Mouse (Mus musculus) kidney, postnatal 25 days (tissue): ENCODE measurements around the gene Zfp524.

Experiments used
- DNase-seq, 2 experiments: peaks; one replicate each; pipeline ENCODE4 v3.0.0; 2021; ENCODE audit warnings: mixed read lengths in 2 of 2

Gene Zfp524

DNA sequence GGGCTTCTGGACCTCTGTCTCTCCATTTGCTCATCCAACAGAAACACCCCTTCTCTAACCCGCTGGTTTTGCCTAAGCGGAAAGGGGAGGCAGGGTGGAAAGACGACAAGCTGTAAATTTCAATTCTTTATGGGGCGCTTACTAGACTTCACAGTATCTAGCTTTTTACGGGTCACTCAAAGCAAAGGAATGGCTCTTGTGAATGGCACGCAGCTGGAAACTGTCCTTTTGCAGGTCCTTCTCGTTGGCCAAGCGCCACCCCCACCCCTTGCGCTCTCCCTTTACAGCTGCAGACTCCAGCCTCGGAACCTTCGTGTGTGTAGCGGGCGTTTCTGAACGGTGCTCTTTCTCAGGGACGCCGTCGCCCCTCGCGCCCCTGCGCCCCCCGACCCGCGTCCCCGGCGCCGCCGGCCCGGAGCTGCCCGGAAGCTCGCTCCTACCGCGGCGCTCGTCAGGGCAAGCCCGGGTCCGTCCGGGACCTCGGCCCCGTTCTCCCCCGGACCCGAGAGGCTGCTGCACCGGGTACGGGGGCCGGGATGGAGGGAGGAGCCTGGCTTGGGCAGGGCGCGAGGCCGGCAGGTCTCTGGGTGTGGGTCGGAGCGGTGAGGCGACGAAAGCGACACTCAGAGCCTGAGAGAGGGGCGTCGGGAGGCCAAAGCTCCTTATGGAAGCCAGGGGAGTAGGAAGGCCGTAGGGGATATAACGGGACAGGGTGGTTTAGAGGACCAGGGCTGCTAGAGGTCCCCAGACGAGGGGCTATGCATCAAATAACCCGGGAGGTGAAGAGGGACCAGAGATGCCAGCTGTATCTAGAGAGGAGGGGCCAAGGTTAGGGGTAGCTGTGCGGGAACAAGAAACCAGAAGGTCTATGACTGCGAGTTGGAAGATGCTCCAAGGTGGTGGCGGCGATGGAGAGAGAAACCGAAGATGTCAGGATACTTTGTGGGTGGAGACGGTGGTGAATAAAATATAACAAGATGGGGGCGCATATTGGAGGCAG is 37.3 kb downstream of the Zfp524 start, which contains the start of gene Zfp580:
Gene Zfp580 (plus strand): TSS at position 346 of the 1,000 bp plus-strand sequence.
- DNase-seq, result peak; percentile 75 to 86

DNA sequence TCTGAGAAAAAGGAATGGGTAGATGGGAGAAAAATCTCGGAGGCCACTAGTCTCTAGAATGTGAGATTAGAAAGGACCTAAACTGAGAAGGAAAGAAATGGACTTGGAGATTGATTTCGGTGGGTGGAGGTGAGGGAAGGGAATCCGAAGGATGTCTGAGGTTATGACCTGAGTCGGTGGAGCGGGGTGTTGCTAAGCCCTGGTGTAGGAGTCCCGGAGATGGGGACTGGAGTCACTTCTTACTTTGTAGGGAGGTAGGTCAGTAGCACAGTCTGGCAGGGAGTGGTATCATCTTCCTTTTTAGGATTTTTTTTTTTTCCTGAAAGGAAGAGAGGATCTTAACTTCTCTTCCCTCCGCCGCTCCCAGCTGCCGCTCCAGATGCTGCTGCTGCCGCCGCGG is 38.2 kb downstream of the Zfp524 start:
- DNase-seq, result no peak

DNA sequence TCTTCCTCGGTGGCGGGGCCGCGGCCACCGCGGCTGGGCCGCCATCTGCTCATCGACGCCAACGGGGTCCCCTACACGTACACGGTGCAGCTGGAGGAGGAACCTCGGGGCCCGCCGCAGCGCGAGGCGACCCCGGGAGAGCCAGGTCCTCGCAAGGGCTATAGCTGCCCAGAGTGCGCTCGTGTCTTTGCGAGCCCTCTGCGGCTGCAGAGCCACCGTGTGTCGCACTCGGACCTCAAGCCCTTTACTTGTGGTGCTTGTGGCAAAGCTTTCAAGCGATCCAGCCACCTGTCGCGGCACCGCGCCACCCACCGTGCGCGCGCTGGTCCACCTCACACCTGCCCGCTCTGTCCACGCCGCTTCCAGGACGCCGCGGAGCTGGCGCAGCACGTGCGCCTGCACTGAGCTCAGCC is 38.7 kb downstream of the Zfp524 start:
- DNase-seq, result peak in 1 of 2 experiments; percentile 47

DNA sequence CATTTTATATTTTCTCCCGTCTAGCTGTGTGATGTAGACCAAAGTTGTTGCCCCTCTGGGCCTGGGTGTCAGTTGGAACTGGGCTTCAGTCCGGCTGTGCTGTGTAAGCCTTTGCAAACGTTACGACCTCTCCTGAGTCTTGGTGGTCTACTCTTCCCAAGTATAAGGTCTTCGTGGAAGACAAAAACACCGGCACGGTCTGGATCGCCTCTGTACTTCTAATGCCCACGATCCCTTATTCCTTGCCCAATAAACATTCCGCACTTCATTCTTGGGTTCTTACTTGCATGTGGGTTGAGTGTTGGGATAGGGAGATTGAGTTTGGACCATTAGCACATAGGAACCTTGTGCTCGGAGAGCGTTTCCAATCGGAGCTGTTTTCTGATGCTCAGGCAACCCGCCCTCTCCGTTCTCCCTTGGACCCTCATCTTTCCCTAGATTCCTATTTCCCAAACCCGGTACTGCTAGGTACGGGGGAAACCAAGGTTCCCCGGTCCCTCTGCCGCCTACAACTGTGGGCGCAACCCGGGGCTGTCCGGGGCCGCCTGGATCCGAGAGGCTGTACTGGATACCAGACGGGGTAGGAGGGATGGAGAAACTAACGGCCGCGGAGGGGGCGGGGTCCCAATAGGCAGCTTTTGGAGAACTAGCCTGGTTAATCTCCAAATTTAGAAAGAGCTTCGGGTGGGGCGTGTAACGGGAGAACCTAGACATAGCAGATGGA is 39.4 kb downstream of the Zfp524 start:
- DNase-seq, result no peak

DNA sequence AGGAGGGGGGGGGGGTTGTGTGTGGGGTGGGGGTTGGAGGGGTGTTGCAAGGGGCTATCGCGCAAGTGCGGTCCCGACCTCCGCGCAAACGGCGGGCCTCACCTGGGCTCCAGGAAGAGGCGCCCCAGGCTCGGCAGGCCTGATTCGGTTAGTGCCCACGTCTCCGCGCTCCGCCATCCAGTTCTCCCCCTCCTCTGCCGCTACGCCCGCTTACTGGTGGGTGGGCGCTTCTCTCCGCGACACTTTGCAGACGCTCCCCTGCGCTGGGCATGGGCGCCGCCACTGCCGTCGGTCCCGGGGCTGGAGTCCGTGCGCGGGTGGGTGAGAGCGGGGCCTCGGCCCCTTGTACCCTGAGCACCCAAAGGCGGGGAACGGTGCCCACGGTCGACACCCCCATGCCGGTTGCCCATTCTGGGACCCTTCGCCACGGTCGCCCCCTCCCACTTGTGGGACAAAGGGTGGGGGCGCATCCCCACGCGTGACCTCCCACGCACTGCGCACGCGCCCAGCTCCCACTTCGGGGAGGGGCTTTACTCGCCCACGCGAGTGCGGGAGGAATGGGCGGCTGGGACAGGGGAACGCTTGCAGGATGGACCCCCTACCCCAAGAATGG is 42.5 kb downstream of the Zfp524 start:
- no peak for DNase-seq

DNA sequence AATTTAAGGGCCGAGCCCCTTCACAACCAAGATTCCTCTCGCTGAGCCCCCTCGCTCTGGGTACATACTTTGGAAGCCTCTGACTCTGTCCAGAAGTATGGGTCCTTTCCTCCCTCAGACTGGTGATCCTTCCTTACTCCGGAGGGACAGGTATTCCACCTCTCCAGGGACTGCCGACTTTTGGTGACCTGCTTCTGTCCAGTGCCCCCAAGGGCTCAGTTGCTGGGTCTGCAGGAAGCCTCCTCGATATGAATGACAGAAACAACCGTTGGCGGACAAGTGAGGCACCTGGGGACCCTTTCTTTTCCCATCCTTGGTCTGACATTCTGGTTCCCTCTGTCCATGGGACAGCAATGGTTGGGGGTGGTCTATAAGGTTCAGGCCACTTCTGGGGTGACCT is 43.2 kb downstream of the Zfp524 start:
- no peak for DNase-seq

DNA sequence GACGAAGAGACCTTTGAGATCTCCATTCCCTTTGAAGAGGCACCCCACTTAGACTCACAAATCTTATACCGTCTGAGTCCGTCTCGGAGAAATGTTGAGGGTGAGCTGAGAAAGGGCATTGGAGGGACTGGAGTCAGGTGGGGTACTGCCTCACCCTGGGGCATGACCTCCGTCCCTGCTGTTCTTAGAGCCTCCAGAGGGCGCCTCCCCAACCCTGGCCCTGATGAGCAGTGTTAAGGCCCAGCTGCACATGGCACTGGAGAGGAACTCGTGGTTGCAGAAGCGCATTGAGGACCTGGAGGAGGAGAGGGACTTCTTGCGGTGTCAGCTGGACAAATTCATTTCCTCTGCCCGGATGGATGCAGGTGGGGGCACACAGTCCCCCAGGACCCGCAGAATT is 43.6 kb downstream of the Zfp524 start:
- peak in 1 of 2 experiments; percentile 12 for DNase-seq

DNA sequence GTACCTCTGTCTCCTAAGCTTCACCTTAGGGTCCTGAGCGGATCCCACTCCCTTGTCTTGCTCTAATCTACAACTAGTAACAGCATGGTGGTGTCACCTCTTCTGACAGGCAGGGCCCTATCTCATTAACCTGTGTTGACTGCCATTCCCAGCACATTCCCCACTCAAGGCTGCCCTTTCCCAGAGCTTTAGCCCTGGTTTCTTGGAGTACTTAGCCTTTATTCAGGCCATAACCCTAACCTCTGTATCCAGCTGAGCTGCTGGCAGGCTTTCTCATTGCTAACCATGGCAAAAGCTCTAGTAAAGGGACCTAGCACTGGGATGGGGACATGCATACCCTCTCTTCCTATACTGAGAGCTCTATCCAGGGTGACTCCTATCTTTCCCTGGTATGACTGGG is 44.4 kb downstream of the Zfp524 start:
- DNase-seq, result no peak

DNA sequence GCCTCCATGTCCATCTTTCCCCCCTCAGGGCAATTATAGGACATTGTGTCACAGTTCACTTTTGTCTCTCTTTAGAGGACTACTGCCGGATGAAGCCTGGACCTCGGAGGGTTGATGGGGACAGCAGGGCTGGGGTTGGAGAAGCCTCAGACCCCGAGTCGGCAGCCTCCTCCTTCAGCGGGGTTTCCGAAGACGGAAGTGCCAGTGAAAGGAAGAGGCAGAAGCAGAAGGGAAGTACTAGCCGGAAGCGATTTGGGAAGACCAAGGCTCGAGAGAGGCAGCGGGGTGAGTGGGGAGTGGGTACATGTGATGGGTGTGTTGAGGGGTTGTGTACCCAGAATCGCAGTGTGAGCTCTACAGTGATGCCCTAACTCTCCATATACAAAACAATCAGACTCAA is 45.2 kb downstream of the Zfp524 start:
- DNase-seq, result no peak

DNA sequence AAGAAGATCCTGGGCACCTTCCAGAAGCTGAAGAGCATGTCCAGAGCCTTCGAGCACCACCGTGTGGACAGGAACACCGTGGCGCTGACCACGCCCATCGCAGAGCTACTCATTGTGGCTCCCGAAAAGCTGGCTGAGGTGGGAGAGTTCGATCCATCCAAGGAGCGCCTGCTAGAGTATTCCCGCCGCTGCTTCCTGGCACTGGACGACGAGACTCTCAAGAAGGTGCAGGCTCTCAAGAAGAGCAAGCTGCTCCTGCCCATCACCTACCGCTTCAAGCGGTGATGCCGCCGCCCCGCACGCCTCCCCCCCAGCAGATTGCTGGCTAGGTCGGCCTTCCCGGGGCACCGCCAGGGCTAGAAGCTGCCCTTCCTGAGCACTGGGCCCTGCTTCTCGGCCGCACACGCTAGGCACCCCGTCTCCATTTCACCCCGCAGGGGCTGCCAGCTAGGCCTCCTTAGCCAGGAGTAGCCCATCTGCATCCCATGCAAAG is 46.1 kb downstream of the Zfp524 start:
- DNase-seq, result peak; percentile 90 to 91

DNA sequence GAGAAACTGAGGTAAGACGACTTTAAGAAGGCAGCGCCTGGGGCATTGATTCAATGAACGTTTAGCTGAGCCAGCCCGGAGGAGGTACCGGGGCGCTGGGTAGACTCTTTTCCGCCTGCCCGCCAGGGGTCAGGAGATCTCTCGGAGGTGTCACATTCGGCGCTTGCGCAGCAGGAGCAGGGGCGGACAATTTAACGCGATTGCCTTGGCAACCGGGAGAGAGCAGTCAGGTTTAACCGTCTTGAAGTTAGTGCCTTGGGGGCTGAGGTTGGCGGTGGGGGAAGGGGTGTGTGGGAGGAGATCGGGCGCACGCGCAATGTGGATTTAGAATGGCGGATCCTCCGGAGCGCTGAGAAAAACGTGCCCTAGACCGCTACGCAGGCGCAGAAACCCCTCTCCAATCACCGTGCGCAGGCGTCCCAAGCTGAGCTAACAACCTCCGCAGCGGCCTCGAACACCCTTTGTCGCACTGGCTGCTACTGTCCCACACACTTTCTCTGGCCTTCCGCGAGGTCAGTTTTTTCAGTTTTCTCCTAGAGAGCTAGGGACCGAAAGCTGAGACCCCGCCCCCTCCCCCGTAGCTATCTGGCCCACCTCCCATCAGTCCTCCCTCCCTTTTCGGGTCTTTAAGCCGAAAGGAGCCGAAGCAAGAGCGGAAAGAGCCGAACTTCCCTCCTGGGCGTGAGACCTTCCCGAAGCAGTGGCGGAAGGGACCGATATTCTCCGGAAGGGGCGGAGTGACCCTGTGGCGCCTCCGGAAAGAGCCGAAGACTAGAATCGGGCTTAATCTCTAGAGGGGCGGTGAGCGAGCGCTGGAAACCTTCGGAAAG is 46.9 kb downstream of the Zfp524 start:
- peak; percentile 98 to 100 for DNase-seq

DNA sequence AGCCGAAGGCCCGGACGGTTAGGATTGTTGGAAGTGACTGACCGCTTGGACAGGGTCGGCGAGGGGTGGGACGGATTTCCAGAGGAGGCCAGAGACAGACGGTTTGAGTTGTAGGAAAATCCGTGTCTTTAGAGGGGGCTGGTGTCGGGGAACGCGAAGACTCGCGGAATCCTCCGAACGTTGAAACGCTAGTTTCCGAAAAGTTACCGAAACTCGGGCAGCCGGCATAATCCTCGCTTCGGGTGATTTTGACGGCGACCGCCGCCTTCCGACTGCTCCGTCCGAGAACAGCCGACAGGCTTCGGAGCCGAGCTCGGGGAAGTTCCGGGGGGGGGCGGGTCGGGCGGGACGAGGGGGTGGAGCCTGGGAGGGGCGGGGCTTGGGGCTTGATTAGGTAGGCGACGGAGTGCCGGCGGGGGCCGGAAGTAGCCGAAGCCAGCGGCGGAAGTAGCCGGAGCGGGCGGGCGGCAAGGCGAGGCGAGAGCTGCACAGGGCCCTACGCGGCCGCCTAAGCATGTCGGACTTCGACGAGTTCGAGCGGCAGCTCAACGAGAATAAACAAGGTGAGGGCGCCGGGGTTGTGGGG is 47.7 kb downstream of the Zfp524 start, which contains the start of gene U2af2:
Gene U2af2 (plus strand): TSS at position 370 of the 586 bp plus-strand sequence.
- DNase-seq, result peak; percentile 97

DNA sequence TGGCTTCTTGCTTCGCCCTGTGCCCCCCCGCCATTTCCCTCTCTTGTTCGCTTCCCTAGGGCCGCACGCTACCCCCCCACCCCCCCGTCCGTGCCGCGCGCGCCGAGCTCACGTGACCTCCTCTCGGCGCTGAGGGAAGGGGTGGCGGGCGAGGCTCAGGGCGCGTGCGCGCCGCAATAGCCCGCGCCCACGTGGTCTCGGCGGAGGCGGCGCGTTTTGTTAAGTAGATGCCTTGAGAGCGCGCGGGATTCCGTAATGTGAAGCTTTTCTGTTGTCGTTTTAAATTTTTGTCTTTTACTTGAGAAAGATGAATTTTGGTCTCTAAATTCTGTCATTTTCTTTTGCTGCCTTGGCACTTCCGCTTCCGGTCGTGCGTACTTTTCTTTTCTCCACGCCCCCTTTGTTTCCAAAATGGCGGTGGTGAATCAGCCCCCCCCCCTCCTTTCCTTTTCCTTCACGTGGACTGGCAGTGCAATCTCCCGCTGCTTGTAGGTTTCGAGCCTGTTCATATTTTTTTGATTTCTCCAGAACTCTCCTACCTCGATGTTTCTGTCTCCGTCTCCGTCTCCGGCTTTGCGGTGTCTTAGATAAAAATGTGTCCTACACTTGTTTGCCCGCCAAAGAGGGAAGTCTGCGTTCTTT is 48.3 kb downstream of the Zfp524 start:
- DNase-seq, result peak; percentile 81 to 84

DNA sequence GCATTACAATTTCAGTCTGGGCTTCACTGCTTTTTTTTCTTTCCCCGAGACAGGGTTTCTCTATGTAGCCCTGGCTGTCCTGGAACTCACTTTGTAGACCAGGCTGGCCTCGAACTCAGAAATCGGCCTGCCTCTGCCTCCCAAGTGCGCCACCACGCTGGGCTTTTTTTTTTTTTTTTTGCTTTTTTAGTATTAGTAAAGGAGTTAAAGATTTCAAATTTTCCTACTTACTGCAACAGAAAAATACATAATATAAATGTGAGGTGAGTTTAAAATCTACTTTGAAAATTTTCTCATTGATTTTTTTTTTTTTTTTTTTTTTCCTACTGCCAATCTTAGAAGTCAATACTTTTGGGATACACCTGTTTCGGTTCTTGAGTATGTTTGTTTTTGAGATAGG is 50.7 kb downstream of the Zfp524 start:
- DNase-seq, result no peak
